Mouse (Mus musculus) heart, postnatal 0 days (tissue): Measurements from ENCODE around the gene Brap.

Source experiments
- CTCF ChIP-seq: IDR thresholded peaks from 2 replicates; pipeline ENCODE4 v1.5.1; 2016; ENCODE audit warnings: antibody characterized with exemption, control low read depth, low read depth
- EP300 ChIP-seq: IDR thresholded peaks from 2 replicates; pipeline ENCODE4 v1.6.1; 2016; ENCODE audit warnings: antibody characterized with exemption, low read depth

DNA sequence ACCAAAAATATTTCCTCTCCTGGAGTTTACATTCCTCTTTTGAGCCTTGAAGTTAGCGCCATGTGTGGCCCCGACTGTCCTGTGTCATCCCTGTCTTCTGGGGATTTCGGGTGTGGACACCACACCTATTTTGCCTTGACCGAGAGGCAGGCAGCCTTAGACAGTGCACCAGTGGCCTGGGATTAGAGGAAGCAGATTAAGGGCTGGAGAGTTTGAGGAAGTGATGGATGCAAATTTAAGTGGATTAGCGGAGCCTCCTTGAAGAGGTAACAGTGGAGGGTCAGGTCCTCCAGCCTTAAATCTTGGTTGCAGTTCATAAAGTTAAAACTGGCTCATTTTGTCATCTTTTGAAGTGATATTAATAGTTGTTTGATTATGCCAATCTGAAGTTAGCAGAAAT is 58.1 kb downstream of the Brap start:
- TF ChIP-seq EP300 = no peak
- no peak for TF ChIP-seq CTCF
